Mouse (Mus musculus) mammary gland, adult 2 months (tissue): ENCODE measurements around the gene Zfp90. TPM values are rescaled to one million over a fixed set of nuclear protein-coding genes. Genes with fewer than 3 reads are reported as not detected.

ENCODE experiments used
- polyA plus RNA-seq: library from polyadenylated mRNA; depleted of rRNA; stranded (reverse); fragments of >200 nt; gene quantifications from 2 replicates; pipeline ENCODE4 v1.2.3, GENCODE M21; 2012; ENCODE audit warnings: low replicate concordance; rRNA removed

Gene Zfp90
- 2.5 and 2.9 TPM in 2 replicates for polyA plus RNA-seq

GRCm38 (mm10) chr8:106415182-106415971 is at the start of gene Zfp90:
Gene Zfp90 (plus strand): TSS chr8:106415327.

Other genes starting within 250 kb of the Zfp90 start
- gene Slc7a6, start 246.5 kb upstream of the Zfp90 start, polyA plus RNA-seq, result 30.1 and 60.5 TPM in 2 replicates
- gene Slc7a6os, start 204.4 kb upstream of the Zfp90 start, polyA plus RNA-seq, result 14.5 and 21.3 TPM in 2 replicates
- 20.5 and 30.4 TPM in 2 replicates for gene Prmt7, start 204.4 kb upstream of the Zfp90 start, polyA plus RNA-seq
- 14.2 TPM in 2 replicates for gene Smpd3, start 77.3 kb upstream of the Zfp90 start, polyA plus RNA-seq
- not detected in 2 replicates for gene 6030452D12Rik, start 85.2 kb downstream of the Zfp90 start, polyA plus RNA-seq
- gene Cdh3, start 95.6 kb downstream of the Zfp90 start, polyA plus RNA-seq, result 5.2 and 6.1 TPM in 2 replicates
- gene Gm10073, start 158.1 kb downstream of the Zfp90 start, polyA plus RNA-seq, result 46.8 and 91.3 TPM in 2 replicates
- 31.3 and 44.0 TPM in 2 replicates for gene Cdh1, start 188.0 kb downstream of the Zfp90 start, polyA plus RNA-seq